Mouse (Mus musculus): ENCODE measurements around the gene Setd5.

- no peak for TF ChIP-seq POLR2A (IDR thresholded peaks at IDR 0.05; ENCODE audit: low read depth, low read length)
- no peak for TF ChIP-seq CTCF (IDR thresholded peaks at IDR 0.05; ENCODE audit: extremely low read depth, insufficient read depth, insufficient read length, insufficient replicate concordance)
Observed at GRCm38 (mm10) chr6:113163513-113163912, 86.3 kb downstream of the Setd5 start.
